ENCODE assay signal across 11 mouse cellular contexts in the genomic region with DNA sequence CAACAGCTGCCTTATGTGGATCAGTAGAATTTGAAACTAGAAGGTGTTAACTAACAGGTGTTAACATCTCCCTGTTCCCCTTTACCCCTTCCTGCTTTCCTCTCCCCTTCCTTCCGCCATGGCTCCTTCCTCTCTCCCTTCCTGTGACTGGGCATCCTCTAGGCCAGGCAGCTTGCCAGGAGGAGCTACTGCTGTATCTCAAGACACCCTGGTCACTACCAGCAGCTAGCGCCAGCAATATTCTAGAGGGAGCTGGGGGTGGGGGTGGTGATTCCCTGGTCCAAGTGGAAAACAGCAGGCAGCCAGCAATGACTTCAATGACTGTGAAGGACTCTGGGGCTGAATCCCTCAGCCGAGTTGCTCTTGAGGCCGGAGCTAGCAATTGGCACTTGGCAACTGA. TPM values are rescaled to one million over a fixed set of nuclear protein-coding genes. Genes with fewer than 3 reads are reported as not detected.
DNase-seq lines count a peak whose midpoint lies in the region.
"Had no signal": no experiment of that assay in that cellular context is flagged by ENCODE, and none has a peak within 500 bp of the region (broad histone marks: within the 10 kb centered on the region; RNA-seq: fewer than 3 reads in every experiment).

No protein-coding gene starts in this region.

- DNase-seq in cerebellum, postnatal 14 days = peak; percentile 16 to 33
- DNase-seq in cerebellum, postnatal 36 days = no peak
- peak; percentile 34 for DNase-seq in kidney, postnatal 14 days
- DNase-seq in kidney, adult 11 months = no peak
- DNase-seq in NIH3T3 (ENCODE audit: low read depth) = peak; percentile 21
- DNase-seq in heart, postnatal 36 days = peak; percentile 24
- DNase-seq in right cerebral cortex, adult 18-20 months = no peak
- no peak for DNase-seq in embryo, embryonic 11 days
- DNase-seq: cerebellum, adult 8-10 months; midbrain, embryonic 14.5 days; thymus, postnatal 14 days had no signal

- intact Hi-C loops in heart, postnatal 36 days (cut with DNase I) = no loop called here

RNA-seq across cellular contexts. Expression of gene Nkd2, which starts 38.2 kb away (rescaled TPM):
- total RNA-seq in heart, postnatal 36 days (2021) = under 1 TPM; 0.70 to 0.78 TPM

RNA-seq across cellular contexts. Expression of gene Trip13, which starts 51.9 kb away (rescaled TPM):
- total RNA-seq in heart, postnatal 36 days (2021) = under 1 TPM; 0.33 to 0.68 TPM

RNA-seq across cellular contexts. Expression of gene Brd9, which starts 52.0 kb away (rescaled TPM):
- total RNA-seq in heart, postnatal 36 days (2021) = 10 to 100 TPM; 20.6 to 23.6 TPM

Comparison
In these comparisons a context has a peak if more than half of its experiments do, and no peak if none do; other contexts are left out.
1. DNase-seq: peak in cerebellum, postnatal 14 days (2 of 2), kidney, postnatal 14 days (single experiment), NIH3T3 (single experiment) and heart, postnatal 36 days (2 of 2); none in cerebellum, postnatal 36 days (0 of 2), kidney, adult 11 months (single experiment), right cerebral cortex, adult 18-20 months (single experiment) and embryo, embryonic 11 days (single experiment).